Mouse (Mus musculus) heart, postnatal 0 days (tissue): ENCODE measurements around the gene Lancl3.
"Not testable (repeated sequence)": the region's sequence is repeated elsewhere in the genome, so short reads cannot be mapped to it uniquely, and the experiment has no call there.

Experiments used
- CTCF ChIP-seq: IDR thresholded peaks from 2 replicates; pipeline ENCODE4 v1.5.1; 2016; ENCODE audit warnings: antibody characterized with exemption, control low read depth, low read depth
- EP300 ChIP-seq: IDR thresholded peaks from 2 replicates; pipeline ENCODE4 v1.6.1; 2016; ENCODE audit warnings: antibody characterized with exemption, low read depth

DNA sequence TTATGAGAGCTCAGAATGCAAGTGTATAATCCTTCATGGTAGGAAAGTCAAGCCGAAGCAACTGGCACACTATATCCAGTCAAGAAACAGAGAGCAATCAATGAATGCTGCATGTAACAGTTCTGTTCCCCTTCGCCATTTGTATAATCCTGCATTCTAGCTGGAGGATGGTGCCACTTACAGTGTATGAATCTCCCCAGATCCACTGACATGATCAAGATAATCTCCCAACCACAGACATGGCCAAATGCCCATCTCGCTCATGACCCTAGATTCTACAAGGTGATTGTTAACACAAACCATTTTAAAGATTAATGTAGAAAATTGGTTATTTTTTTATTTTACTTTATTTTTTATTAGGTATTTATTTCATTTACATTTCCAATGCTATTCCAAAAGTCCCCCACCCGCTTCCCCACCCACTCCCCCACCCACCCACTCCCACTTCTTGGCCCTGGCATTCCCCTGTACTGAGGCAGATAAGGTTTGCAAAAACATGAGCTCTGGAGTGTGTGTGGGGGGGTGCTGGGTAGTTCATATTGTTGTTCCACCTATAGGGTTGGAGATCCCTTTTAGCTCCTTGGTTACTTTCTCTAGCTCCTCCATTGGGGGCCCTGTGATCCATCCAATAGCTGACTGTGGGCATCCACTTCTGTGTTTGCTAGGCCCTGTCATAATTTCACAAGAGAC, 93.6 kb downstream of the Lancl3 start:
- TF ChIP-seq CTCF, EP300: not testable (repeated sequence)
